Mouse (Mus musculus) left cerebral cortex, adult 8-10 months (tissue): ENCODE measurements around the gene Asb18. TPM values are rescaled to one million over a fixed set of nuclear protein-coding genes. Genes with fewer than 3 reads are reported as not detected.

Experiments
- DNase-seq, 2 experiments: peaks; one replicate each; pipeline ENCODE4 v3.0.0; 2022; ENCODE audit warnings: low spot score in 2 of 2
- total RNA-seq, 4 experiments: library from RNA; stranded (reverse); gene quantifications; 2 replicates each; pipeline ENCODE4 v1.2.4; 2022

Asb18 gene
- total RNA-seq, 4 experiments from 2014 or later = 1.5 to 2.3 (median 2.0) TPM

DNA sequence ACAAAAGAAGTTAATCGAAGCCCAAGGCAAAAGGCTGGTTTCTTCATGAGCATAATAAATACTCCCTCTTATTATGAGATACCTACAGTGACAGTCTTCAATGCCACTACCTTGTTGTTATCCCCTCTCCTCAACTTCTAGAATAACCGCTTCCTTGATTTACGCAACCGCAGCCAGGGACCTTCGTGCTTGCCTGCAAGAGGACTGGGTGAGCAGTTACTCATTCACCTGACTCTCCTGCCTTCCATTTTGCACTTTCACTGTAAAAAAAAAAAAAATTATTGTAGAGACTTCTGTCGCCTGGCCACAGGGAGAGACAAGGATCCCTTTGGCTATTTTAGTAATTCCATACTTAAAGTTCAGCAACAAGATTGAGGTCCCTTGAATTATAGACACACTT is 81.4 kb downstream of the Asb18 start:
- DNase-seq = no peak

DNA sequence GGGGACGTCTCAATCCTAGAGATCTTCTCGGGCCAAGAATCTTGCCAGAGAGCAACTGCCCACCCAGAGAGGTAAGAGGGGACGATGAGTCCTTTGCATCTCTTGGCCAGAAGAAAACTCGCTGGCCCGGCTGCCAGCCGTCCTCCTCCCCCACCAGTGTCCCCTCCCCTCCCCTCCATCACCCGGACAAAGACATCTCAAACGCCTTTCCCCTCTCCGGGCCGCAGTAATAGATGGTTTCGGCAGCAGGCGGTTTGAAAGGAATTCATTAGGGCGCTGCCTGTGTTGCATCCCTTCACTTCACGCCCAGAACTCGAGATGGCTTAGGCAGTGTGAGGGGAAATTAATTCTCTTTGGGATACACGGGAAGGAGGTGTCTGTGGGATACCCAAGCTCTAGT is 81.8 kb downstream of the Asb18 start:
- DNase-seq = no peak

DNA sequence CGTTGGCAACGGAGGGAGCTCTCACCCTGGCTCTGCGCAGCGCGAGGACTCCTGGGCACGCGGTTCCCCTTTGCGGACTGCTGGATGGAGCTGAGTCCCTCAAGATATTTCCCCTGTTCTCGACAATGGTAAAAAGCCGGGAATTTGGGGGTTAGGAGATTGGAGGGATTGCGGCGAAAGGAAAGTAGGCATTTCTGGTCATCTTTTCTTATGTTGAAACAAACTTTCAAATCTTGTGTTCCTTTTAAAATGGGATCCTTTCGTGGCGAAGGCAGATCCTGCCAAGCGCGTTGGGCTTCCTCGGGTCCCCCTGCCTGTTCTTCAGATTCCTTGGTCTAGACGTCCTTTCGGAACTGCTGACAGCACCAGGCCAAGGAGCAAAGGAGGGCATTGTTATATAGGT is 82.4 kb downstream of the Asb18 start:
- no peak for DNase-seq

- DNase-seq = no peak
These were observed 83.3 kb downstream of the Asb18 start, which contains the start of gene Gbx2 for GRCm38 (mm10) chr1:89931120-89931519. Gene Gbx2, minus strand, starts transcription at chr1:89931179.

DNA sequence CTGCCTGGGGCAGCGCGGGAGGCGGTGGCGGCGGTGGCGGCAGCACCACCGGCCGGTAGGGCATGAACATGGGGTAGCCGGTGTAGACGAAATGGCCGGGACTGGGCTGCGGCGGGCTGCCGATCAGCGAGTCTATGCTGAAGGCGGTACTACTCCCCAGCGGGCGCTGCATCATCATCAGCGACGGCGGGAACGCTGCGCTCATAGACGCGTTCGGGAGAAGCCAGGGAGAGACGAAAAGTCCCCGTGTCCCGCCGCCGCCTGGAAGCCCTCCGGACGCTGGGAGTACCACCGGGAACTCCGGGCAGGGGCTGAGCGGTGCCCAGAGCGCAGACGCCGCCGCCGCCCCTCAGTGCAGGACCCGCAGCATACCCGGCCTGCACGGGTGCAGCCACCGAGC is 83.9 kb downstream of the Asb18 start:
- DNase-seq = no peak

- DNase-seq = no peak
These were observed 84.6 kb downstream of the Asb18 start for GRCm38 (mm10) chr1:89929721-89930505.

DNA sequence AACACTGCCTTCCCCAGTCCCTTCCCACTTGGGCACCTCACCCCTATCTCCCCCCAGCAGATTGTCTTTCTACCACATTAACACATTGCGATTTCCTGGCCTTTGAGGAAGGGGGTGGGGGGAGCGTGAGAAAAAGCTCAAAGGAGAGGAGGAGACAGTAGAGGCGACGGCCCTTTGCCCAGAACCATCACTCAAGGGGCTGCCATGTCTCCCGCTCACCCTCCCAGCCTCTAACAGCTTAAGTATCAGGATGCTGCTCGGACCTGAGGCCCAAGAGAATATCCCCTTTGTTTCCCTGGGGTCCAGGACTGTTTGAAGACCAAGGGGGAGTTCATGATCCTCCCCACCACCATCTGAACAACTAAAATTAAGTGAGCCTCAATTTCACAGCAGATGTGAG is 85.3 kb downstream of the Asb18 start:
- DNase-seq = no peak

- DNase-seq = no peak
These were observed 85.8 kb downstream of the Asb18 start for GRCm38 (mm10) chr1:89928676-89929075.

GRCm38 (mm10) chr1:89927061-89927661 is 87.3 kb downstream of the Asb18 start:
- DNase-seq = no peak

GRCm38 (mm10) chr1:89926583-89927060 is 87.8 kb downstream of the Asb18 start:
- no peak for DNase-seq

- no peak for DNase-seq
These were observed 88.8 kb downstream of the Asb18 start for GRCm38 (mm10) chr1:89925501-89926190.

DNA sequence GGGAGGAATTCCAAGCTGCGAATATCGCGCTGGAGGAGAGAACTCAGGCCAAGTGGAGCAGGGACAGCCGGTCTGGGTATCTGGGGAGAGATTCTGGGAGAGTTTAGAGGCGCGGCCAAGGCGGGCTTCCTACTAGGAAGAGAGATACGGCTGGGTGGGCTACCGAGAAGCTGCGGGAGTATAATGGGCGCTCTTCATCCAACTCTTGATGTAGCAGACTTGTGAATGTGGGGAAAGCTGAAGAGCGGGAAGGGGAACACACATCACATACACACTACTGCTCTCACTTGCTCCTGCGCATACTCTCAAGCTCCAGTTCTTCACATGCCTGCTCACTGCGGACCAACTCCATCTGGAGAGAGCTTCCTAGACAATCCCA is 90.8 kb downstream of the Asb18 start:
- DNase-seq = no peak

- DNase-seq = no peak
These were observed 91.4 kb downstream of the Asb18 start for GRCm38 (mm10) chr1:89922883-89923641.

DNA sequence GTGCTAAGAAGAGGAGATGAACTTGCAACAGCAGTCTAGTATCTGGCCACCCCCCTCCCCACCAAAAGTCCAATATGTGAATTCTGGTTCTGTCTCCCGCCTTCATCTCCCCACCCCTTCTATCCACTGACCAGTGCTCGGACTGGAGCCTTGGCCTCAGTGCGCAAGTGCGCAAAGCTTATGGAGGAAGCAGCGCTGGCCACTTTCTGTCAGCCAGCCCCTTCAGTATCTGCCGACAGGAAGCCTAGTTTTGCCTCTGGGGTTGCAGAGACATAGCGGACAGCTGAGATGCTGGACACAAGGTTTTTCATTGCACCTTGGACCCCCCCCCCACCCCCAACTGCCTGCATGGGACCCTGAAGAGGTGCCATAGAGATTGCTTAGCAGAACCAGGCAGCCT is 92.2 kb downstream of the Asb18 start:
- DNase-seq = no peak

- no peak for DNase-seq
These were observed 92.7 kb downstream of the Asb18 start for GRCm38 (mm10) chr1:89921806-89922205.

DNA sequence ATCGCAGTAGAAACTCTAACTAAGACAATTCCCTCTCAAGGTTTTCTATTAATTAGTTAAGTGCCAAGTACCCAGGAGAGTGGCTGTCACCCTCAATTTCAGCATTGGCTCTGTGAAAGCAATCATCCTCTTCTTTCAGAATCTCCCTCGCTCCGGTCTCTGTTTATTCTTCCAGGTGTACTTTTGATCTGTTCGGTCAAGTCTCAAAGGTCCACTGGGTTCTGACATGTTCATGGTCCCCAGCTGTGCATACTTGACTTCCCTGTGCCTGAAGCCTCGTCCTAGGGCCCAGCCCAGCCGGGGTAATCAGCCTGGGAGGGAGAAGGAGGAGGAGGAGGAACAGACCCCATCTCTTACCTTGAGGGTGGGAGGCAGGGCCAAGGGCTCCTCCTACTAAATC is 95.3 kb downstream of the Asb18 start:
- DNase-seq = no peak

GRCm38 (mm10) chr1:89918111-89918510 is 96.4 kb downstream of the Asb18 start:
- DNase-seq = no peak

DNA sequence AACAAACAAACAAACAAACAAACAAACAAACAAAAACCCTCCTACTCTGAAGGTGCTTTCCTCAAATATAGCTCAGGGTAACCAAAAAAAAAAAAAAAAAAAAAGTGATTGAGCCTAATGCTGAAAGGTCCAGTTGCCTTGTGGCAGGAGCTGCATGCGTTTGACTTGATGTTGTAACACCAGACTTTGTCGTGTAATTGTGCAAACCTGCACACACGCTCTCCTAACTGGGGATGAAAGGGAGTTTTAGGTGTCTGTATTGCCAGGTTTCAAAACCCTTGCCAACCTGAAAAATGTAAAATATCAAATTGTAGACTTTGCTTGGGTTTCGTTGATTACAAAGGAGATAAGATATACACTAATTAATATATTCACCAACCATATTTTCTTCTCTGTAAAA is 100.9 kb downstream of the Asb18 start:
- no peak for DNase-seq

GRCm38 (mm10) chr1:89912392-89912791 is 102.1 kb downstream of the Asb18 start:
- no peak for DNase-seq

DNA sequence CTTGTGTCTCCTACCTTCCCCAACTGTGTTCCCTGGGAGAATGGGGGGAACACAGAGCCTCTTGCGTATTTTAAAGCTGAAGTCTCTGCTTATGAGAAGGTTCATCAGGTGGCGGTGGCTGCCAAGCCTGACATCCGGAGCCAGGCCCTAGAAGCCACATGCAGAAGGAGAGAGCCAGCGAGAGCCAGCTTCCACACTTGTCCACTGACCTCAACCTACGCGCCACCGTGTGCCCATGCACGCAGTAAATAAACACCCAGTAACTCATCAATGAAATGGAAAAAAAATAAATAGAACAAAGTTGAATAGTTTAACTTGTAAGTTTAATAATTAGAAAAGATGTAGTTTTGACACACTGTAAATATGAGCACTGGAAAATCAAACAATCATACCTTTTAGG is 104.7 kb downstream of the Asb18 start:
- no peak for DNase-seq

DNA sequence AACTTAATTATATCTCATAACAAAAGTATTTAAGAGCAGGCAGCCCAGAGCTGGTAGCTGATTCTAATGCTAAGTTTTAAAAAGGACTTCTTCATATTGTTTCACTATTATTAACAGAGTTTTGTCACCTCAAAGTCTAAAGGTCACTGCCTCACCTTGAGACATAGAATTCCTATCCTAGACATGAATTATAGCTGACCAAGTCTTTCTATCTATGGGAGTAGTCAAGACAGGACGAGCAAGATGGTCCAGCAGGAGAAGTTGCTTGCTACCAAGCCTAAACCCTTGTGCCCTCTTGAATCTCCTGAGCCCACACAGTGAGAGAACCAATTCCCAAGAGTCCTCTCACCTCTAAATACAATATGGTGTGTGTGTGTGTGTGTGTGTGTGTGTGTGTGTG is 111.8 kb downstream of the Asb18 start:
- no peak for DNase-seq

DNA sequence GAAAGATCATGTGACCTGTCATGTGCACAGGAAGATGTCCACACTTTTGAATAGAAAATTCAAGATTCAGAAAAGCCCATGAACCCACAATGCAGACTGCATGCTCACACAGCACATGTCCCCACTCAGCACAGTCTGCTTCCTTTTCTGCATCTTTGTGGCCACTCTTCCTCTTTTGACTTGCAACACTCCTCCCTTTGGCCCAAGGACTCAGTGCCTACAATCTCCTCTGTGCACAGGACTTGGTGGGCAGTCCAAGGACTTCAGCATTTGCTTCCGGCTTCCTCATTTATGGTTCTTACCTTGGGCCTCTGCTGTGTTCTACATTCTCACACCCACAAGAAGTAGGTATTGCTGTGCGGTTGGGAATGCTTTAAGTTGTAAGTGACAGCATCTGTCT is 112.2 kb downstream of the Asb18 start:
- DNase-seq = no peak
